Mouse (Mus musculus) brain, embryonic 14.5 days (tissue): ENCODE measurements at regions not wholly inside any gene's neighbourhood (a gene's known extent, or its start where the extent isn't known, plus 50 kb on each side); places are given as distances from the start of the nearest gene placed in this dataset.

ENCODE experiments used
- CTCF ChIP-seq: fragments of 200-500 bp; IDR thresholded peaks from 2 replicates; pipeline ENCODE4 v1.5.1; 2012; ENCODE audit warnings: inconsistent platforms, mild to moderate bottlenecking, moderate library complexity, borderline replicate concordance; ENCODE audit not compliant: insufficient read depth, insufficient read length; ENCODE audit errors: extremely low read depth
- POLR2A ChIP-seq: fragments of 200-500 bp; IDR thresholded peaks from 2 replicates; pipeline ENCODE4 v1.6.1; 2012; ENCODE audit warnings: mild to moderate bottlenecking, inconsistent platforms, borderline replicate concordance; ENCODE audit not compliant: poor library complexity, insufficient read depth, insufficient read length, severe bottlenecking; ENCODE audit errors: extremely low read depth

GRCm38 (mm10) chr10:56841486-56841885, 464.4 kb downstream of the Gja1 start:
- no peak for TF ChIP-seq POLR2A
- no peak for TF ChIP-seq CTCF
